Mouse (Mus musculus) T-cell, adult 2 months (primary cell): ENCODE measurements around the gene Fancb.

Source experiments
- DNase-seq: peaks from one replicate; pipeline ENCODE4 v3.0.0; 2022; ENCODE audit warnings: low spot score

The Fancb gene

DNA sequence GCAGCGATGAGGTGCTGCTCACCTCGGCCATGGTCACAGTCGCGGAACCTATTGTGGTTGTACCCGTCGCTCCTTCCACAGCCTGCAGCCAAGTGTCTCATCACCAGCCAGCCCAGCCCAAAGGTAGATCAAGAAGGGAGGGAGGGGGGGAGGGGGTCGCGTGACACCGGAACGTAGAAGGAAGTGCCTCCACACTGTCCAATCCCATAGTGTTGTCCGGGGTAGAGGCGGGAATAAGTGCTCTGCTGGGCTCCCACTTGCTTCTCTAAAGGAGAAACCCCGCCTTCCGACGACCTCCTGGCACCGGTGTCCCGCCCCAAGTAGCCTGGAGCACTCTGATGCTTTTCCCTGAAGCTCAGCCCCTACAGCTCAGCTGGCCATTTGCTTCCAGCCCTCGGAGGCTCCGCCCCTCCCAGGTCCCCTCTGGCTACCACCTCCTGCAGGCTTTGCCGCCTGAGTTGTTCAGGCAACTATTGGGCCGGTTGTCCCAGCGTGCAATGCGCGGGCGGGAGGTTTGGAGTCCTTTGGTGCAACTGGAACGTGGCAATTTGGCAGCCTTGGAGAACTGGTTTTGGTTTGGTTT is at the start of gene Fancb, which contains the start of gene Mospd2:
Fancb (plus strand) TSS at position 400 of the 583 bp plus-strand sequence.
Mospd2 (minus strand) TSS at position 183 of the 583 bp plus-strand sequence.
- peak; percentile 86 for DNase-seq

DNA sequence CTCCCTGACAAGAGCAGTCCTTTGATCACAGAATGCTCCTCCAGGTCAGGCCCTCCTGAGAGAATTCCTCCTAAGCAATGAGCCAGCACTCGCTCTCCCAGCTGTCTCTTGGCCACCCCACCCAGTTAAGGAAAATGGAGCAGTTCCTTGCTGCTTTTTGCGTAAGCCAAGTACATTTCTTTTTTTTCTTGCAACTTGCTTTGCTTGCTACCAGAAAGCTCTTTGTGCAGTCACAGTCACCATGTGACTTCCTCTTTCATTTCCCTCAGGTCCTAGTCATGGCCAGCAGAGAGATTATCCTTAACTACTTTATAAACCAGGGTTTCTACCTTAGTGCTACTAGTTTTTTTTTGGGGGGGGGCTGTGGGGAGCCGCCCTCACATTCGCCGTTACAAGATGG is 38.9 kb upstream of the Fancb start:
- no peak for DNase-seq

DNA sequence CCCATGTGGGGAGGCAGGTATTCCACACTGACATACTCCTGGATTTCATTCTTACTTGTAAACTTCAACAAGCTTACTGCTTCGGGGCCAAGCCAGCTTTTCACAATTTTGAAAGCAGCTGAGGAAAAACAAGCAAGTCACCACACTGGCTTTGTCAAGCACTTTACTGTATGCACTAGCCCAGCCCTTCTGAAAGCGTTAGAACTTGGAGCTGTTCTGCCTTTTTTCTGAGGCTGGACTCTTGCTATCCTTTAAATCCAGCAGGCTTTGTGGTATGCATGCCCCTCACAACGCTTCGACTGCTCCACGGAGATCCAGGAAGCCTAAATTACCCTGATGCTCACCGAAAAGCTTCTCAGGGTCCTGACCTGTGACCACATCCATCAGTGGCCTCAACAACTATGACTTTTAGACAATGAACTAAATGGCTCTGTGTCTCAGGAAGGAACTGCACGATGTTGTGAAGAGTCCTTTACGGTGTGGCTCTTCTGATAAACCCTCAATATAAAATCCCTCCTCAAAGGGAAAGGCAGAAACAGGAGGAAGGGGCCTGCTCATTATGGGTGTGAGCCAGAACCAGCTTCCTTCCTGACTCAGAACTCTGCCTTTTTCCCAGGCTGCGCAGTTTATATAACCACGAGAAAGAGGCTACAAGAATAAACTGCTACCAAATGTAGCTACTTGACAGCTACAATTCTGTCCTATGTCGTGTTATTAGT is 28.4 kb upstream of the Fancb start:
- DNase-seq = no peak

DNA sequence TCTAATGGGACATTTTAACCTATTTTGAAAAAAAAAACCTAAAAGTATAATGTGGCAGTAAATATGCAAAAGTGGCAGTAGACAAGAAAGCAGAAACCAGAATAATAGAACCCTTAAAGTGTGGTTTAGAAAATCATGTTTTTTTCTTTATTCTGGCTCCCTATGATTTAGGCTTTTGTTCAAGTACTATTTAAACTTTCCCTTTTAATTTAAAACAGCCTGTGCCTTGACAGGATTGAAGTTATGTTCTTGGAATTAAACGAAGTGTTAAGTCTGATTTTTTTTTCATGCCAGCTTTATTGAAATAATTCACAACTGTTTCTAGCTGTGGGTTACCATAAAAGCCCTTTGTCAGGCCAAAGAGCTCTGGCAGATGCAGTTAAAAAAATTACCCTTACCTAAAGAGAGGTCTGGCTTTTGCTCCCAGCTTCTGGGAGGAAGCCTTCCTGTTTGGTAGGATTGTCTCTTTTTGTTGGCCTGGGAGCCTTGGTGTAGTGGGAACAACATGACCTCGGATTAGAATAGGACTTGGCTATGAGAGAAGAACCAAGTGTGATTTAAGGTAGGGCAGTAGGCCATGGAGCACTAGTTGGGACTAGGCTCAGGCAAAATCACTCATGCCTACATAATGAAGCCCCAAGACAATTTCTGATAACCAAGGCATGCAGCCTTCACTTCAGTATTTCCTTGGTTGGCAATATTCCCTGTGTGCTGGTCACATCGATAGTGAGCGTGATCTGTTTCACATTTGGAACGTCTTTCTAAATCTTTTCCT is 27.6 kb upstream of the Fancb start:
- no peak for DNase-seq

DNA sequence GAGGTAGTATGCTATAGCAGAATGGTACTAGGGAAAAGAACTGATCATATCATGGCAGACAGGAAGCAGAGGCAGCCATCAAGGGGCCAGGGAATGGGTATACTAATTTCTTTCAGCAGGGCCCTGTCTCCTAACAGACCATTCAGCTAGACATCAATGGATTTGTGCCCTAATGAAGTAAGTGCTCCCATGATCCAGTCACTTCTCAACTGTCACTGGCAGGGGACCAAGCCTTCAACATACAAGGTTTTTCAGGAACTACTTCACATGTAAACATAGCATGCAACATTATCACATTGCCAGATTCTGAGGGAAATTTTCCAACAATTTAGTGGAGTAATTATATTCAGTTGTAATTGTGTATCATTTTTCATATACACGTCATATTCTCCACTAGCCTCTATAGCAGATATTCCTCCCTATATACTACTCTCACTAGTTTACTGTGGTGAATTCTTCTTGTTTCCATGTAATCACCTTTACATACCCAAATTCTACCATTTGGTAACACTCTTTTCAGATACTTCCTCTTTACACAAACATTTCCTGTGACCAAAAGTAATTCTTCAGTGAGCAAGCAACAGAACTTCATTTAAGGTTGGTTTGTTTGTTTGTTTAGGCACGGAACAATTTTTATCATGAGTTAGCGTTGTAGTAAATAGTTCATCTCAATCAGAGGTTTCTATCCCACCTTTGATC is 14.5 kb upstream of the Fancb start:
- no peak for DNase-seq

DNA sequence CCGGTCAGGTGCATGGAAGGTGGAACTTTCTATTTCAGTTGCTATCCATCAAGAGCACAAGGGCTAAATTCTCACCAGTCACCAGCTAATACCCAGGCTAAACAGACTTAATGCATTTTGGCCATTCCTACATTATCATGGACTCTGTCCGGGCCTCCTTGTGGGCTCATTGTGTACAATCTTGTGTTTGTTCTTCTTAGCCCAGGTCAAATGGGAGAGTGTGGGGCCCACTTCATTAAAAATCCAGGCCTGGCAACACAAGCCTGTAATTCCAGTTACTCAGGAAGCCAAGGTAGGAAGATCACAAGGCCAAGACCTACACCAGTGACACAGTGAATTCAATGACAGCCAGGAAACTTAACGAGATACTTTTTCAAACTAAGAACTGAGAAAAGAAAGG is 9.2 kb upstream of the Fancb start:
- DNase-seq = no peak

DNA sequence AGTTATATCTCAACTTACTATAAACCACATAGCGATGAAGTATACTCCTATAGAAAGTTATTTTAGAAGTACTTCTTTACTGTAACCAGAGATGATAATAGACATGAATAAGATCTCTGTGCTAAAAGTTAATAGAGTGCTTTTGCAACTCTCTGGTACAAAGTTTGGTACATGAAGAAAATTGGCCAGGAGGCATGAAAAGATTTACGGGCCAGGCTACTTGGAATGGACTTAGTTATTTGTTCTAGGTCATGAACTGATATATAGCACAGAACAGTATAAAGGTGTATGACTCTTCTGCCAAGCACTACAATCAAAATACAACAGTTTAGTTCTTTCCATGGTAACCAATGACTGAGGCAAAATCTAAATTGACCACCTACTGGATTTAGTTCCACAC is 1.5 kb upstream of the Fancb start:
- no peak for DNase-seq

DNA sequence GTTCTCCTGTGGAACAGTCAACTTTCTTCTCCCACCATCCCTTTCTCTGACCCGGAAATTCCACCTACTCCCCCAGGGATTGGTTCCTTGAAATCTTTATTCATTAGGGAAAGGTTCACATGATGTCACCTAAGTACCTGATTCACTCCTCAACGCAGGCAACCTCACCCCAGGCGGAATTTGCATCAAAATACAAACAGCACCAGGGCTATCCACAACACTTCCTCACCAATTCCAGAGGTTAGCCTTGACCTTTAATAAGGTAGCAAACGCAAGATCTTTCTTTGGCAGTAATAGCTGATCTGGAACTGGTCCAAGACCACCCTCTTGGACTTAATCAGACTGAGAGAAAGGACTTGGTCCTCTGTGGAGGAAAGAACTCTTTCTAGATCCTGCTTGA is 22.7 kb downstream of the Fancb start:
- DNase-seq = no peak

DNA sequence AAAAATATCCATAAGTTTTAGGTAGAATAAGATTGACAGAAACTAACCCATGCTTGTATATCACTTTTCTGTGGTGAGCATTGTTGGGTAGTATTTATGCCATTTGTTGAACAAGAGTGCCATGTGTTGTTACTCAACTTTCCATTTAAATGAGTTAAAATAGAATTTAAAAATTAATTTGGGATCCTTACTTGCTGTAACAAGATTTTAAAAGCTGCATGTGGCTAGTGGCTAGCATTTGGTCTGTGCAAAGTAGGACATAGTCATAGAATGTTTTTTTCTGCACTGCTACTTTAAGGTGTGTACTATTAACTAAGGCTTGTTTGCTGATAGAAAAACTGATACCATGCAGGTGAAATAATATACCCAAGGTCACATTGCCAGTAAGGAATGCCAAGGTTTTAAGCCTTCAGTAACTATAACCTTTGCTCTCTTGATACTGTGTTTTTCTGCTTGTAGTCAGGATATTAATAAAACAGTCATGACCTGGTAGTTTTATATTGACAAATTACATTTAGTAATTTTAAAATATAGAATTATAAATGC is 24.5 kb downstream of the Fancb start, which contains the start of gene Gm17604:
Gm17604 (minus strand) TSS at position 51 of the 546 bp plus-strand sequence.
- DNase-seq = no peak
